Mouse (Mus musculus) liver, embryonic 14.5 days (tissue): ENCODE data around the gene Ptprd.

Source experiments
- CTCF ChIP-seq: IDR thresholded peaks from 2 replicates; pipeline ENCODE4 v1.5.1; 2016; ENCODE audit warnings: antibody characterized with exemption, low read depth, control low read depth
- EP300 ChIP-seq: IDR thresholded peaks from 2 replicates; pipeline ENCODE4 v1.6.1; 2016; ENCODE audit warnings: antibody characterized with exemption, low read depth

- no peak for TF ChIP-seq EP300
- no peak for TF ChIP-seq CTCF
These were observed 1298.1 kb downstream of the Ptprd start for GRCm38 (mm10) chr4:76913532-76914150.
